Mouse (Mus musculus): Measurements from ENCODE around the gene Ptges3l.
A peak's percentile ranks its signal among the peaks of the same experiment; 100 is the strongest.
"Not testable (repeated sequence)": the region's sequence is repeated elsewhere in the genome, so short reads cannot be mapped to it uniquely, and the experiment has no call there.

Ptges3l gene

DNA sequence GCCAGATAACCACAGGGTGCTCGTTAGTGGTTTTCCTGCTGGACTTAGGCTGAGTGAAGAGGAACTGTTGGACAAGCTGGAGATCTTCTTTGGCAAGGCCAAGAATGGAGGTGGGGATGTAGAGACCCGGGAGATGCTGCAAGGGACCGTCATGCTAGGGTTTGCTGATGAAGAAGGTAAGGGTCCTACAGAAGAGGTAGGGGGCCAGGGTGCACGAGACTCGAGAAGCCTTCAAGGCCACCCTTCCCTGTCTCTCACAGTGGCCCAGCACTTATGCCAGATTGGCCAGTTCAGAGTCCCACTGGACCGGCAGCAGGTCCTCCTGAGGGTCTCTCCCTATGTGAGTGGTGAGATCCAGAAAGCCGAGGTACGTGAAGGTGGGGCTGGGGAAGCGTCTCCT is 32.5 kb upstream of the Ptges3l start:
- DNase-seq (ENCODE audit: low spot score in 2 of 2) = no peak

DNA sequence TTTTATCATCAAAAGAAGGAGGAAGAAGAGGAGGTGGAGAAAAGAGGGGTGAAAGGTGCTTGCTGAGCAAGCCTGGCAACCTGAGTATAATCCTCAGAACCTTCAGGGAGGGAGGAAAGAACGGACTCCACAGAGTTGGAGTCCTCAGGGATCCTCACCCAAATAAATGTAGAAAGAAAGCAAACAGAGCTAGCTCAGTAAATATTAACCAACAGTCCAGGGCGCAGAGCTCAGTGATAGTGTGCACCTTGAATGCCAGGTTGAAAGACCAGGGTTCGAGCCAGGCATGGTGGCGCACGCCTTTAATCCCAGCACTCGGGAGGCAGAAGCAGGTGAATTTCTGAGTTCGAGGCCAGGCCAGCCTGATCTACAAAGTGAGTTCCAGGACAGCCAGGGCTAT is 30.5 kb upstream of the Ptges3l start:
- no peak for DNase-seq (ENCODE audit: low spot score in 2 of 2)

DNA sequence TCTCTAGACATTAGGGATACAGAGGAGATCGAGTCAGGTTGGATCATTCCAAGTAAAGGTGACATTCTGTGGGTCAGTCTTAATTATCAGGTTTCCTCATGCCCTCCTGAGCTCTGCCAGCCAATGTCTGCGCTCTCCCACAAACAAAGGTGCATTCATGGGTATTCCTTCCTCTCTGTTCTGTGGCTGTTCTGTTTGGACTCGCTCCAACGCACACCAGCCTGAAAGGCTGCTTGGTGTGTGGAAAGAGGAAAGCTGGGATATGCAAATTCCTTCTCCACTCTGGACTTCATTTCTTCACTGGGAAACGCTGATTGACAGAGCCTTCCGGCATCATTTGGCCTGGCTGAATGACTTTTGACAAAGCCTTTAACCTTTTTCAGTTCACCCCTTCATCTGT is 29.6 kb upstream of the Ptges3l start:
- DNase-seq (ENCODE audit: low spot score in 2 of 2) = no peak

DNA sequence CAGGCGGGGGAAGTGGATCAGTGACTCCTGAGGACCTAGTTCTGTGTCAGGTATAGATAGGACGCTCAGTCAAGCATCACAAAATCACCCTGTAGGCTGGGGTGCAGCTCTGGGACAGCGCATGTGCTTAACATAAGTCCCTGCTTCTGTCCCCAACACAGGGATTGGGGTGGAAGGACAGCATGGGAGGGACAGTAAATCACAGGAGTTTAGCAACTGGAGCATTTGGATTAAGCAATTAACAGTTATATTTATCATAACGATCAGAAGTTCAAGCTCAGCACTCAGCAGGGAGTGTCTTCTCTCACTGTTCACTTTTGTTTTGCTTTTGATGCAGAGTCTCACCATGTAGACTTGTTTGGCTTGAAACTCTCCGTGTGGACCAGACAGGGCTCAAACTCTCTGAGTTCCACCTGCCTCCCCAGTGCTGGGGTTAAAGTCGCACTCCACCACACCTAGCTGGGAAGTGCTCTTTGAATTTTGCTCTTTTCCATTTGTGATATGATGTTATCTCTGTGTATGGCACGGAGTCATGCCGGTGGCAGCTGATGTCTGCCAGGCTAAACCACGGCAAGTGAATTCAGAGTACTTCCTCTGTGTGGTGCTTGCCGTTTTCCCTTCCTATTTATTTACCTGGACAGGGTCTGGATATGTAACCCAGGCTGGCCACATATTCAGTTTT is 27.1 kb upstream of the Ptges3l start:
- no peak for DNase-seq (ENCODE audit: low spot score in 2 of 2)

DNA sequence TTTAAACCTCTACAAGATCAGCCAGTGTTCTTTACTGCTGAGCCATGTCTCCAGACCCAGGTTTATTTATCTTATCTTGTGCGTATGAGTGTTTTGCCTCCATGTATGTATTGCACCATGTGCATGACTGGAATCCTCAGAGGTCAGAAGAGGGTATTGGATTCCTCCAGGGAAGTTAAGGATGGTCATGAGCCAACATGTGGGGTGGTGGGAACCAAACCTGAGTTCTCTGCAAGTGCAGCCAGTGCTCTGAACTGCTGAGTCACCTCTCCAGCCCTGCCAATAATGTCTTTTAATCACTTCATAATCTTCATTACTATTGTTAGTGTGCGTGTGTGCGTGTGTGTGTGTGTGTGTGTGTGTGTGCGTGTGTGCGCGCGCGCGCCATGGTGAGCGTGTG is 26.4 kb upstream of the Ptges3l start:
- DNase-seq (ENCODE audit: low spot score in 2 of 2) = no peak

DNA sequence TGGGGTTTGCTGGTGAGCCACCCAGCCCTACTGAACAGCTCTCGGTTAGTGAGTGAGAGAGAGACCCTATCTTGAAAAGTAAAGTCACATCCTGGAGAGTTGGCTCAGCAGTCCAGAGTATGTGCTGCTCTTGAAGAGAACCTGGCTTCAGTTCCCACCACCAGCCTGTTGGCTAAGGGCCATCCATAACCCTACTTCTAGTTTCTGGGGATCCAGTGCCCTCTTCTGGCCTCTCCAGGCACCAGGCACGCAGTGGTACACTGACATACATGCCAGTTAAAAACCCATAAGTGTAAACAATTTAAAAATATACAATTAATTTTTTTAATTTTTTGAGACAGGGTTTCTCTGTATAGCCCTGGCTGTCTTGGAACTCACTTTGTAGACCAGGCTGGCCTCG is 25.3 kb upstream of the Ptges3l start:
- no peak for DNase-seq (ENCODE audit: low spot score in 2 of 2)

DNA sequence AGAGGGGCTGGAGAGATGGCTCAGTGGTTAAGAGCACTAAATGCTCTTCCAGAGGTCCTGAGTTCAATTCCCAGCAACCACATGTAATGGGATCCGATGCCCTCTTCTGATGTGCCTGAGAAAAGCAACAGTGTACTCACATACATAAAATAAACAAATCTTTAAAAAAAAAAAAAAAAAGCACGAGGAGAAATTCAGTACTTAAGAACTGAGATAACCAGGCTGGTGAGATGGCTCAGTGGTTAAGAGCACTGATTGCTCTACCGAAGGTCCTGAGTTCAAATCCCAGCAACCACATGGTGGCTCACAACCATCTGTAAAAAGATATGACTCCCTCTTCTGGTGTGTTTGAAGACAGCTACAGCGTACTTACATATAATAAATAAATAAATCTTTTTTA is 24.5 kb upstream of the Ptges3l start:
- not testable (repeated sequence) for DNase-seq (ENCODE audit: low spot score in 2 of 2)

DNA sequence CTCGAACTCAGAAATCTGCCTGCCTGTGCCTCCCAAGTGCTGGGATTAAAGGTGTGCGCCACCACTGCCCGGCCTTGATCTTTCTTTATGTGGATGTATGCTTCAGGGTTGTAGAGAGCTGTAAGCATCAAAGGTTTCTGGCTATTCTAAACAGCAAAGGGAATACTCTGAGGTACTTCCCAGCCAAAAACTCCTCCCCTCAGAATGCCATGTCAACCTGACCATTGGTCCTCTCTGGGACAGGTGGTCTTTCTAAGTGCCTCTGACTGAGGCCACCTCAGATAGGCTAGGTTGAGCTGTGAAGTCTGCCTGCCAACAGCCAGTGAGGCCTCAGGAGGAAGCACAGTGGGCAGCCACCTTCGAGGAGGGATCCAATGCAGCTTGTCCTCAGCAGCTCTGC is 23.8 kb upstream of the Ptges3l start:
- DNase-seq (ENCODE audit: low spot score in 2 of 2) = no peak

DNA sequence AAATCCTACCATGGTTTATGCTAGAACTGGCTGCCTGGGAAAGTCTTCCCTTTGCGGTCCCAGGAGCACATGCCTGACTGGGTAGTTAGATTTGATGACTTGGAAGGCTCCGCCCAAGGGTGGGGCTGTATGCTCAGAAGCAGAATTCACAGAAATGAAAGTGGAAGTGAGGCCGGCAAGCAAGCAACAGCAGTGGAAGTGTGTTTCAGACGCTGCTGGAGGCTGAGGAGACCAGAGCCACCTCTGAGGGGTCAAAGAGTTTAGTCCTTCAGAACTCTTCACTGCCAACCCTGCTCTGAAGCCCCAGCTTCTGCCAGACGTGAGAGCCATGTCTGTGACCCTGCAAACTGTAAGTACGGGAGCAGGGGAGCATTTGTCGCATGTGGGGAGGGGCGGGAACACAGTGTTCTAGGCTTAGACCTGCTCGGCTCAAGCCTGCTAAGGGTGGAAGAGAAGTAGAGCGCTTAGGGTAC is 23.2 kb upstream of the Ptges3l start, which contains the start of gene Ifi35:
Ifi35 (plus strand) TSS at position 134 of the 473 bp plus-strand sequence.
- no peak for DNase-seq (ENCODE audit: low spot score in 2 of 2)

DNA sequence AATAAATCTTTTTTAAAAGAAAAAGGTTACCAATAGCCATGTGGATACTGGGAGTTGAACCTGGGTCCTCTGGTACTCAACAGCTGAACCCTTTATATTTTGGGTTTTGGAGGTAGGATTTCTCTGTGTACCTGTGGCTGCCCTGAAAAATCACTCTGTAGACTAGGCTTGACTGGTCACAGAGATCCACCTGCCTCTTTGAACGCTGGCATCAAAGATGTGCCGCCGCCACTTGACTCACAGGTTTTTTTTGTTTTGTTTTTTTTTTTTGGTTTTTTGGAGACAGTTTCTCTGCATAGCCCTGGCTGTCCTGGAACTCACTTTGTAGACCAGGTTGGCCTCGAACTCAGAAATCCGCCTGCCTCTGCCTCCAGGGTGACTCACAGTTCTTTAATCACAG is 22.7 kb upstream of the Ptges3l start:
- no peak for DNase-seq (ENCODE audit: low spot score in 2 of 2)

DNA sequence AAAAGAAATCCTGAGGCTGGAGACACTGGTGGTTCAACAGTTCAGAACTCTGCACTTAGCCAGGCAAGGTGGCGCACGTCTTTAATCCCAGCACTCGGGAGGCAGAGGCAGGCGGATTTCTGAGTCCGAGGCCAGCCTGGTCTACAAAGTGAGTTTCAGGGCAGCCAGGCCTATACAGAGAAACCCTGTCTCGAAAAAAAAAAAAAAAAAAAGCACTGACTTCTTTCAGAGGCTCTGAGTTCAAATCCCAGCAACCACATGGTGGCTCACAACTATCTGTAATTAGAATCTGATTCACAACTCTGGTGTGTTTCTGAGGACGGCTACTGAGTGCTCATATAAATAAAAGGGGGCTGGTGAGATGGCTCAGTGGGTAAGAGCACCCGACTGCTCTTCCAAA is 21.7 kb upstream of the Ptges3l start:
- DNase-seq (ENCODE audit: low spot score in 2 of 2) = not testable (repeated sequence)

DNA sequence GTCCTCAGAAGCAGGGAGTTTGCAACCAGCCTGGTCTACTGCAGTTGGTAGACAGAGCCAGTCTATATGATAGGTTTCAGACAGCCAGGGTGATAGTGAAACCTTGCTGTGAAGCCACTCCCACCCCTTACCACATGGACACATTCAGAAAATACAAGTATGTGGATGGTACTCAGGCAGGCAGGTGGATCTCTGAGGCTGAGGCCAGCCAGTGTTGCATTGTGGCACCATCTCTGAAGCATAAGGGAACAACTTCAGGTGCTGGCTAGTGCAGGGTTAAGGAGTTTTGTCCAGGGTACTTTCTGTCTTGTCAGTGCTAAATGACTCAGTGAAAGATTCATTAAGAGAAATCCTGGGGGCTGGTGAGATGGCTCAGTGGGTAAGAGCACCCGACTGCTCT is 21.2 kb upstream of the Ptges3l start:
- no peak for DNase-seq (ENCODE audit: low spot score in 2 of 2)

DNA sequence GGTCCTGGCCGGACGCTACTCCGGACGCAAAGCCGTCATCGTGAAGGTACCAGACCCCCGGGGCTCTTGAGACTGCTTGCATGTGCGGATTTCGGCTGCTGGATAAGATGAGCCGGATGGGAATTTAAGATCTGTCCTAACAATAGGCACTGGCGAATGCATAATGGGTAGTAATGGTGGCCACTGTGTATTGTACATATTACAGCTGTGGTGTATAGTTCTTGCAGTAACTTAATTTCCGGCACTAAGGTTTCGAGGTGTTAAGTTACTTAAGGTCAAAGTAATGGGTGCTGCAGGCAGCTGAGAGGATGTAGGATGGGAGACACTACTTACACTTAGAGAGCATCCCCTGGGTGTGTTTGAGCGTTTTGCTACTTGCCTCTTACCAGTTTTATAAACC is 17.6 kb upstream of the Ptges3l start:
- no peak for DNase-seq (ENCODE audit: low spot score in 2 of 2)

DNA sequence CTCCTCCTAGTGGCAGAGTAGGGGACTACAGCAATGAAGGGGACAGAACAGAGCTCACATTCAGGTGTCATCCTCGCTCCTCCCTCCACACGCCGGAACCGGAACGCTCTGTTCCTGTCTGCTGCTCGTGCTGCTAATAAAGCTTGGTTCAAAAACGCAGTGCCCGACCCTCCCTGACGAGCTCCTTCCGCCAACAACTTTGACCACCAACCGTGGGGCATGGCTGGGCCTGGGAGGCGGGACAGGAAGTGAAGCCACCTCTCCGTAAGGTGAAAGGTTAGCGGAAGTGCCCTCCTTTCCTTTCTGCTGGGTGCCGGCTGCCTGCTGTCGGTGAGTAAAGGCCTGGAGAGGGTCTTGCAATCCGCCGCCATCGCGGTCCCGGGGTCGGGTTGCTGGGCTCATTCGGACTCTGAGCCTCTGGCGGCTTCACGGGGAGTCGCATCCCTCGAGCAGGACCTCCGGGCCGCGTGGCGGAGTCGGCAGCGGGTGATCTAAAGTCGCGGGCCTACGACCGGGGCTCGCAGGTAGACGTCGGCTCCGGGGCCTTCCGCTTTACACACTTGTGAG is 17.1 kb upstream of the Ptges3l start, which contains the start of gene Rpl27:
Rpl27 (plus strand) TSS at position 172 of the 567 bp plus-strand sequence.
- DNase-seq (ENCODE audit: low spot score in 2 of 2) = peak; percentile 82 to 93

DNA sequence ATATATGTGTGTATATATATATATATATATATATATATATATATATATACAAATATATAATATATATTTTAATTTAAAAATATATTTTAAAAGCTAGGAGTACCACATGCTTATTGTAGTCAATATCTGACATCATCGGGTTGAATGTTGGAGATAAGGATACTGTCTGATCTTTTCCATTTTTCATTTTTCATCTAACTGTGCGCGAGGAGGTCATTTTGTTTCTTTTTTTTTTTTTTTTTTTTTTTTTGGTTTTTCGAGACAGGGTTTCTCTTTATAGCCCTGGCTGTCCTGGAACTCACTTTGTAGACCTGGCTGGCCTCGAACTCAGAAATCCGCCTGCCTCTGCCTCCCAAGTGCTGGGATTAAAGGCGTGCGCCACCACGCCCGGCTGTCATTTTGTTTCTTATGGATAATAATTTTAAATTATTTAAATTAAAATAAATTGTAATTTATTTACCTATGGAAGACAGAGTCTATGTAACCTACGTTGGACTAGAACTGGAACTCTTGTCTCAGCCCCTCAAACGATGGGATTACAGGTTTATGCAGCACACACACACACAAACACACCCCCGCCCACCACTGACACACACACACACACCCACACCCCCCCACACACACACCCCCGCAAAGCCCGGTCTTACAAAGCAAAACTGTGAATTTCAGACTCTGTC is 16.5 kb upstream of the Ptges3l start:
- DNase-seq (ENCODE audit: low spot score in 2 of 2) = not testable (repeated sequence)

DNA sequence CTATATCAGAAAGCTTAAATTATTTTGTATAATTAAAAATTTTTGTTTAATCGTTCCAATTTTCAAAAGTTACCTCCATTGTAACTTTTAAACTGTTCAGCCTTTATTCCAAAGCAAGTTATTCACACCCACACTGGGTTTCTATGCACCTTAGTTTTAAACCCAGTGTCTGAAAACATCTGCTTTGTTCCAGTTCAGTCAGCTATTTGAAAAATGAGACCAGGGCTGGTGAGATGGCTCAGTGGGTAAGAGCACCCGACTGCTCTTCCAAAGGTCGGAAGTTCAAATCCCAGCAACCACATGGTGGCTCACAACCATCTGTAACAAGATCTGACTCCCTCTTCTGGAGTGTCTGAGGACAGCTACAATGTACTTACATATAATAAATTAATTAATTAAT is 12.9 kb upstream of the Ptges3l start:
- not testable (repeated sequence) for DNase-seq (ENCODE audit: low spot score in 2 of 2)

DNA sequence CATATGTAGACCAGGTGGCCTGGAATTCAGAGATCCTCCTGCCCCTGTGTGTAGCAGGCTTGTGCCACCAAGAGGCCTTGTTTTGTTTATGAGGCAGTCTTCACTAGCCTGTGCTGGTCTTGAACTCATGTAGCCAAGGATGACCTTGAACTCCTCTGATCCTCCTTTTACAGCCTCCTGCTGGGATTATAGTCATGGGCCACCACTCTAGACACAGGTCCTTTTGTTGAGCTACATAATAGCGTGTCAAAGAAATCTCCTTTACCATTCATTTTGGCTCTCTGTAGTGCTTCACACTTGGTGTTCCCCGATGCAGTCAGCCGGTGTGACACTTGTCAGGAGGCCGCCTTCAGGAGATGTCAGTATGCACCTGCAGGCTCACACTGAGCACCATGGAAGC is 11.8 kb upstream of the Ptges3l start:
- no peak for DNase-seq (ENCODE audit: low spot score in 2 of 2)

DNA sequence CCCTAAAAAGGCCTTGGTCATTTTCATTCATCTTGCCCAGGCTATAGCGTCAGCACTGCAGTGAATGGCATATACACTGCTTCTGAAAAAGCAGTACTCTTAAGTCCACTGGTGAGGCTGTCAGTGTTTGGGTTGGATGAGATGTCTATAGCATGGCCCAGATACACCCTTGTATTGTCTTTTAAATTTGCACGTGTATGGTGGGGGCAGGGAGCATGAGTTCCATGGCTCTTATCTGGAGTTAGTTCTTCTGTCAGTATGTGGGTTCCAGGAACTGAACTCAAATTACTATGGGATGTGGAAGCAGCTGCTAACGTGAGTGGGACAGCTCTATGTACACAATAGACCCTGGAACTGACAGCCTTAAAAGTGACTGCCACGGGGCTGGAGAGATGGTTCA is 10.7 kb upstream of the Ptges3l start:
- no peak for DNase-seq (ENCODE audit: low spot score in 2 of 2)

DNA sequence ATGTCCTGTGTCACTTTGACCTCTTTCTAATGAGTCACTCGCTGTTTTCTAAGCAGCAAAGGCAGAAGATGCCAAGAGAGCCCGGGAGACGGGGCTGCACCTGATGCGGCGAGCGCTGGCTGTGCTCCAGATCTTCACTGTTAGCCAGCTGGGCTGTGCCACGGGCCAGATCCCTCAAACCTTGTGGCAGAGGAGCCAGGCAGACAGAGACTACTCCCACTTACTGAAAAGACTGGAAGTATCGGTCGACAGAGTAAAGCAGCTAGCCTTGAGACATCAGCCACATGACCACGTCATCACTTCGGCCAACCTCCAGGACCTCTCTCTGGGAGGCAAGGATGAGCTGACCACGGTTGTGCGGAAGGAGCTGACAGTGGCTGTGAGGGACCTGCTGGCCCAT is 8.3 kb upstream of the Ptges3l start:
- no peak for DNase-seq (ENCODE audit: low spot score in 2 of 2)

DNA sequence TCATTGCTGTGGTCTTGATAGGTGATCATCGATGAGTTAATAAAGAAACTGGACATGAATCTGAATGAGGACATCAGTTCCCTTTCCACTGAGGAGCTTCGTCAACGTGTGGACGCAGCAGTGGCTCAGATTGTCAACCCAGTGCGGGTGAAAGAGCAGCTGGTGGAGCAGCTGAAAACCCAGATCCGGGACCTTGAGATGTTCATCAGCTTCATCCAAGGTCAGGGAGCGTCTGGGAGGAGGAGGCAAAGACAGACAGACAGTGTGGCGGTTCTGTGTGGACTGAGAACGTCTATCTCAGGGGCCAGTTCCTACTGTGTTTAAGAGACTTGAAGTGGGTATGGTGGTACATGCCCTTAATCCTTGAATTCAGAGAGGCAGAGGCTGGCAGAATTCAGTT is 6.2 kb upstream of the Ptges3l start:
- no peak for DNase-seq (ENCODE audit: low spot score in 2 of 2)

DNA sequence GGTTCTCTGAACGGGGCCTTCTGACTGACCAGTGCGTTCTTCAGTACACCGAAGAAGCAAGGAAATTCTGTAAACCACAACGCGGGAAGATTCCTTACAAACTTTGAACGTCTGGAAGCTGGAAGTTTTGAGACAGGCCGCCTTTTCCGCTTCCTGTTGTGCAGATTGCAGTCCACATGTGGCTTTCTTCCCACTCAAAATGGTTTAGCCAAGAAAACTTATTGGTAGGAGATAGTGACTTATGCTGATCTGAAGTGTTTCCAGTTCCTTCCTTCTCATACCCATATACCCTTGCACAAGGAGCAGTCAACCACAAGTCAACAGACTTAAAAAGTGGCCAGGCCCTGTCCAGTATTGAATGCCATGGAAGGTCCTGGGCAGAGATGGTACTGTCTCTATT is 1.0 kb upstream of the Ptges3l start:
- DNase-seq (ENCODE audit: low spot score in 2 of 2) = no peak

DNA sequence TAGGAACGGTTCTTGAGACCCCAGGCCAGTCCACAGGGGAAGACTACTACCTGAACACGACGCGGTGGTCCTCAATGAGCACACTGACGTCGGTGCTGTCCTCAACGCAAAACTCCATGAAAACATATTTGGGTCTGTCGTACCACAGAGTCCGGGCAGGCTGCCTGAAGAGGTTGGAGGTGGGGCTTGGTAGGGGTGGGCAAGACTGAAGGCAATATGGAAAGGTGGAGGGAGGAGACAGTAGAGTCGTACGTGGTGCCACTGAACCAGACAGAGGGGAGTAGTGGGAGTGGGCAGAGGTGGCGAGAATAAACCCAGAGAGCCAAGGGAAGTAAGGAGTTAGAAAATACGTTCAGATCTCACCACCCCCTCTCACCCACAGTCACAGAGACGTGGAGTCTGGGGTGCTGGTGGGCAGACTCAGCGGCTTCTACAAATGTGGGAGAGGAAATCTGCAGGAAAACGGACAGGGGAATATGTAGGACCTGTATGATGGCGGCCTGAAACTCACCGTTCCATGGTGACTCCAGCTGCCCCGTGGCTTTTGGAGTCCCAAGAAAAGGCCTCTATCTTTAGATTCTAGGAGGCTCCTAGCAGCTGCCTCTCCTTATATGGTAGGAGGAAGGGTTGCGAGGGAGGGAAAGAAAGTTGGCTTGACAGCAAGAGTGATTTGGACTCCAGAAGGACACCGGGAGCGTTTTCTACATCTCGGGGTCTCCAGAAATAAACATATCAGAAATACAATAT is 855 bp downstream of the Ptges3l start, which contains the start of gene Gm27029:
Gm27029 (minus strand) TSS at position 692 of the 747 bp plus-strand sequence.
- peak; percentile 20 to 23 for DNase-seq (ENCODE audit: low spot score in 2 of 2)

Measured in frontal cortex, postnatal 25 days (tissue).